Mouse (Mus musculus) gastrocnemius, postnatal 25 days (tissue): Measurements from ENCODE around the gene Itch. TPM values are rescaled to one million over a fixed set of nuclear protein-coding genes. Genes with fewer than 3 reads are reported as not detected.

Experiments used
- total RNA-seq, 2 experiments: library from RNA; stranded (reverse); gene quantifications; 1 replicate in 1 of 2; 2 replicates in 1 of 2; pipeline ENCODE4 v1.2.3; 2021

The Itch gene
- total RNA-seq, 2 experiments from 2014 or later: 17.5 to 17.8 TPM

Other genes starting within 250 kb of the Itch start
- gene Eif2s2, start 240.6 kb upstream of the Itch start, total RNA-seq: 100 to 1,000 TPM in 1 of 2 experiments, 10 to 100 TPM in 1; 95.7 to 102 TPM
- not detected for gene Gm14226, start 115.2 kb upstream of the Itch start, total RNA-seq
- gene Ahcy, start 59.0 kb upstream of the Itch start, total RNA-seq: 10 to 100 TPM; 15.3 to 16.0 TPM
- gene Dynlrb1, start 103.0 kb downstream of the Itch start, total RNA-seq: 100 to 1,000 TPM in 1 of 2 experiments, 10 to 100 TPM in 1; 94.6 to 115 TPM
- 100 to 1,000 TPM; 243 to 291 TPM for gene Map1lc3a, start 142.8 kb downstream of the Itch start, total RNA-seq
- gene Pigu, start 223.9 kb downstream of the Itch start, total RNA-seq: 10 to 100 TPM; 19.7 to 24.9 TPM
- gene Trp53inp2, start 247.6 kb downstream of the Itch start, total RNA-seq: 100 to 1,000 TPM; 406 to 449 TPM